8 mouse cellular contexts compared by ENCODE assay signal in genomic region chr7:125638870-125639386, GRCm38 (mm10). TPM values are rescaled to one million over a fixed set of nuclear protein-coding genes. Genes with fewer than 3 reads are reported as not detected.
DNase-seq lines count a peak whose midpoint lies in the region; ATAC-seq and TF ChIP-seq lines count a peak whose summit lies in the region.

No protein-coding gene starts in this region.

- peak; percentile 83 for DNase-seq in T-cell, adult 2 months (ENCODE audit: low spot score)
- peak; percentile 79 to 86 for DNase-seq in cerebellum, adult 18-20 months
- peak; percentile 80 for DNase-seq in forebrain, postnatal 0 days
- peak; percentile 47 to 58 for DNase-seq in left cerebral cortex, adult 8-10 months (ENCODE audit: low spot score in 2 of 2)
- peak; percentile 74 for DNase-seq in right cerebral cortex, postnatal 14 days
- no peak for DNase-seq in yolk sac, embryonic 10.5 days (ENCODE audit: low spot score)

- WGBS in forebrain, postnatal 0 days, result 32% methylated on average over 9 of the region's 9 CpGs

- H3K4me1 ChIP-seq in forebrain, postnatal 0 days (ENCODE audit: insufficient read depth), result 0 out of 2 replicates have a peak, but pooled peaks cover 3% of the 10 kb centered on the region

- H3K9me3 ChIP-seq in forebrain, postnatal 0 days (ENCODE audit: low read length), result no peaks in the 10 kb centered on the region

- H3K9ac ChIP-seq in forebrain, postnatal 0 days, result peak overlapping the region; percentile 25; the same call in 1 of the 2 replicates

- peak overlapping the region; percentile 64 for H3K27ac ChIP-seq in forebrain, postnatal 0 days (ENCODE audit: low read depth, low read length)

- no peak overlapping the region for H3K4me2 ChIP-seq in forebrain, postnatal 0 days (ENCODE audit: low read depth)

- TF ChIP-seq CTCF in forebrain, postnatal 0 days (IDR thresholded peaks at IDR 0.05; ENCODE audit: low read depth), result peak; percentile 91

- peaks cover 46% of the 10 kb centered on the region for H3K36me3 ChIP-seq in forebrain, postnatal 0 days (ENCODE audit: insufficient read depth)

- H3K27me3 ChIP-seq in forebrain, postnatal 0 days (ENCODE audit: insufficient read depth, low read length), result no peaks in the 10 kb centered on the region

- ATAC-seq in forebrain, postnatal 0 days, result peak; percentile 88
- peak; percentile 62 for ATAC-seq in inflammation-experienced regulatory T-cells, adult 6 months
- ATAC-seq in megakaryocyte progenitor cell, adult 5-6 weeks (replicated peaks; ENCODE audit: poor library complexity), result peak; percentile 69

- no peak overlapping the region for H3K4me3 ChIP-seq in forebrain, postnatal 0 days (ENCODE audit: low read depth, low read length)

RNA-seq across cellular contexts. Expression of gene Il21r, which starts 35.7 kb away (rescaled TPM):
- total RNA-seq in forebrain, postnatal 0 days (2014; rRNA removed), result 0.95 and 1.2 TPM in 2 replicates
- polyA plus RNA-seq in forebrain, postnatal 0 days (2015; fragmentation: Nextera tagmentation; extraction: Ambion mirVana), result 0.21 and 0.23 TPM in 2 replicates
- 10 to 100 TPM; 68.7 to 92.3 (median 73.8) TPM for polyA plus RNA-seq in inflammation-experienced regulatory T-cells, adult 6 months (2017; shearing (Covaris generic))
- total RNA-seq in left cerebral cortex, adult 8-10 months (2022), result 1 to 10 TPM; 1.3 to 2.9 (median 2.1) TPM
- 2.7 and 4.3 TPM in 2 replicates for total RNA-seq in megakaryocyte progenitor cell, adult 5-6 weeks (2015)
- 3.6 and 7.2 TPM in 2 replicates for total RNA-seq in megakaryocyte progenitor cell, adult 5-6 weeks (2017)
